Mouse (Mus musculus): Measurements from ENCODE around the gene Stxbp3.

The Stxbp3 gene

DNA sequence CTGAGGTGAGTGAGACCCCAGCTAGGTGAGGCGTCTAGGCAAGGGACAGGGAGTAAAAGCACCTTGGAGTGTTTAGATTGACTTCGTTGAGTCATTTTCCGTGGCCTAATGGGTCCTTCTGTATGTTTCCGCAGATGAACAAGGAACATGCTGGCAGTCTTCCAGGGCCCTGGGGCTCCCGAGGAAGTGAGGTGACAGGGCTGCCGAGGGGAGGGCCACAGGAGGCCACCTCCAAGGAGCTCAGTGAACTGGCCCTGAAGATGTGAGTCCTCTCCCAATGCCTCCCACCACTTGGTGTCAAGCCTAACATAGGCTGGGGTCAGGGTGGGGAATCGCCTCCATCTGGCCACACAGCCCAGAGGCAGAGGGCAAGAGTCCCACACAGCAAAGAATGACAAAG, 75.3 kb downstream of the Stxbp3 start:
- no peak for DNase-seq (ENCODE audit: low spot score in 2 of 2)

DNA sequence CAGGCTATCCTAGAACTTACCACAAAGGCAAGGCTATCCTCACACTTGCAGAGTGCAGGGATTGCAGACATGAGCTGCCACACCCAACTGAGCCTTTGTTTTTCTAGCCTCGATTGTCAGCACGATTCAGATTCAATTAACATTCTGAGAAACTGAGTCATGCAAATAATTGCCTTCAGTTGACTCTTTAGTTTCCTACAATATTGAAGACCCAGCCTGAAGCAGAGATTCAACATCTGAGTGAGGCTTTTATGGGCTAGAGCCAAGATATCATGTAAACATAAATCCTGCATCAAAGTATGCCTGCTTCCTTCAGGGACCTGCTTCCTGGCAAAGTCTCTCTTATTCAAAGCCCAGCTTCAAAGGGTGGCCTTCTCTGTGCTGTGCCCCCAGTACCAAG, 76.6 kb downstream of the Stxbp3 start:
- DNase-seq (ENCODE audit: low spot score in 2 of 2) = no peak

DNA sequence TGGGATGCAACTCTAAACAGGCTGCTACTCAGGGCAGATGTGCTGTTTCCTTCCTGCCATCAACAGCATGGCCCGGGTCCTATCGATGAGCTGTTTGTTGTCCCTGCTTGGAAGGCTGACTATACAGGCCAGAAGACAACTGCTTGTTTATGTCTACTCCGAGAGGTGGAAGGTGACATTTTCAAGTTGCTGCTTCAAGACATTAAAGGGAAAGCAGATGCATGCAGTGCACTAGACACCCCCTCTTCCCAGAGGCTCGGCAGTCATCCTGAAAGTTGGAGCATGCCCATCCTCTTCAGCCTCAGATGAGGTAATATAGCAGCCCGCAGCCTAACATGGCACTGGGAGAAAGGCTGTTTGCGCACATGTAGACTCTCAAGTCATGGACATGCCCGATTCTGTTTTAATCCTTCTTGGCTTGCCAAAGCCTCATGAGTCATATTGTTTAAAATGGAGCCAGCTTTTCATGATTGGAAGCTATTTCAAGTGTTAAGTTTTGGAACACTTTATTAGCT, 77.7 kb downstream of the Stxbp3 start:
- DNase-seq (ENCODE audit: low spot score in 2 of 2) = no peak

DNA sequence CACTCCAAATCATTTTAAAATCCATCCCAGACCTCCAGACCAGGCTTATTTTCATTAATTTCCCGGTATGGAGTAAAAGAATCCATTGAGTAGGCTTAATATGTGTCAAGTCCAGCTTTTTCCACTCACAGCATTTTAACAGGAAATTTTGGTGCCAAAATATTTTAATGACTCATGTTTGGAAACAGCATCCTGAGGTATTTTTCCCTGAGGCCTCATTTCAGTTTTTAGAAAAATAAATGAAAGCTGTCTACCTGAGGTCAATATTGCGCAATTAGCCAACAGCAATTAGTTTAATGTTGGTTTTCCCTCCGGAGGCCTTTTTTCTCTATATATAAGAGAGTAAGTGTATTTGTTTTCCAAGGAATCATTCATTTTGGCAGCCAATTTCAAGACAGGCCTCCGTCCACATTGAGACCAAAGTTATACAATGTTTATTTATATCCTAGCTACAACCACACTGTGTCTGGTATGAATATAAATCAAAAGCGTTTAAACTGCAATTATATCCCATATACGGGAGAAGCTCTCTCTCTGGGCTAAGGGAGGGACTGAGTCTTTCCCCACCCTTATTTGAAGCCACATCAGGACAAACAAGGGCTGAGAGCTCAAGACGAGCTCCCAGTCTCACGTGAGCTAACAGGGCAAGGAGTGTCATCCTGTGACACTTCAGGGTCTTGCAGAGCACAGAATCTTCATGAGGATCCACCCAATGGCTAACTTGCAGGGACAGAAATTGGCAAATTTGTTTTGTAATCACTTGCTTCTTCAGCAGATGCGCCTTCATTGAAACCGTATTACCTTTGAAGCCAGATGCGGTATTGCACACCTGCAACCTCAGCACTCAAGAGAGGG, 80.5 kb downstream of the Stxbp3 start:
- DNase-seq (ENCODE audit: low spot score in 2 of 2) = no peak

DNA sequence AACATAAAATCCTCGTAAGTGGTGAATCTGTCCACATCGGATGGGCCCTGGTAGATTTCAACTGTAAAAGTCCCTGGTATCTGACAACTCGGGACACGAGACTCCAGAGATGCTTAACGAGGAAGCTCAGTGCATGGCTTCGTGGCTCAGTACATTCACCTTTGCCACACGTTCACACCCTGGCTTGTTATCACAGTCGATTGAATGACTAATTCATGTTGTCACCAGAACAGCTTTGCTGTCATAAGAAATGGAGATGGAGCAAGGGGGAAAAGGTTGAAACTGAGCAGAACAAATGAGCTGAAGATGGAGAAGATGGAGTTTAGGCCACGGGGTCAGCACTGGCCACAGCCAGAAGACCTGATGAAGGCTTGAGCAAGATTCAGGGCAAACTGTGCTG, 82.8 kb downstream of the Stxbp3 start:
- no peak for DNase-seq (ENCODE audit: low spot score in 2 of 2)

DNA sequence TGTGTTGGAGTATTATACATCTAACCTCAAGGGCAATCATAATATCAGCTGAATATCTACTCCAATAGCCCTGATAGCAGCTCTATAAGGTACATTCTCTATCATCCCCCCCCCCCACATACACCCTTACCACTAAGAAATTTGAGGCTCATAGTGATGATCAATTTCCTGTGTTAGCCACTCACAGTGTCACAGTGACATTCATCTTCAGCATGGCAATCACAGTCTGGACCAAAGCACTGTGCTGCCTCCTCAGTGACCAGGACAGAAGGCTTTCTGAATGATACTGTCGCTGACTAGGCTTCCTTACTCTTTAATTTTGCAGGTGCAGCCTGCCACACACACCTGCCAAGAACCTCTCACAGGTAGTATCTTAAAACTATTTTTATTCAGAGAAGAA, 84.2 kb downstream of the Stxbp3 start:
- DNase-seq (ENCODE audit: low spot score in 2 of 2) = no peak

DNA sequence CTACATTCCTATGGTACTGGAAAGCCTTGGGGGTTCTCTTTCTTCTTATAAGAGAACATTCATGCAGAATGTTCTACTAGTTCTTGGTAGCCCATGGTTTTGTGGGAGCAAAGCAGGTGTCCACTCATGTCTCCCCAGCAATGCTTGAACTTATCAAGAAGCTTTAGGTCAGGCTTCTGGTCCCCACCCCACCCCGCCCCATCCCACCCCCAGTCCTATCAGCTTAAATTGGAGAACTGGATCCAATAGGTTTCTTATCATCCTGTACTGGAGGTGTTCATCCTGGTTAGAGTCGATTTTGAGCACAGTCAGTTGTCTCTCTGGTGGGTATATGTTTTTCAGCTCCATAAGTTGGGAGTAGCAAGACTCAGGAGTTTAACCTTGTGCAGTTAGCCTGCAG, 84.8 kb downstream of the Stxbp3 start:
- no peak for DNase-seq (ENCODE audit: low spot score in 2 of 2)

DNA sequence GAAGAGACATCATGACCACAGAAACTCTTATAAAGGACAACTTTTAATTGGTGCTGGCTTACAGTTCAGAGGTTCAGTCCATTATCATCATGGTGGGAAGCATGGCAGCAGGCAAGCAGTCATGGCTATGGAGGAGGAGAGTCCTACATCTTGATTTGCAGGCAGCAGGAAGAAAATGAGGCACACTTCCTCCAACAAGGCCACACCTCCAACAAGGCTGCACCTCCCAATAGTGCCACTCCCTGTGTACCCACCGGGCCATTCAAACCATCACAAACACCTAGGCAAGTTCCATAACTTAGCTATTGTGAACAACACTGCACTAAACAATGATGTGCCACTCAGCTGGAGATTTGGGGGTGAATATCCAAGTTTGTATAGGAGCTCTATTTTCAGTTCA, 85.8 kb downstream of the Stxbp3 start:
- DNase-seq (ENCODE audit: low spot score in 2 of 2) = no peak

DNA sequence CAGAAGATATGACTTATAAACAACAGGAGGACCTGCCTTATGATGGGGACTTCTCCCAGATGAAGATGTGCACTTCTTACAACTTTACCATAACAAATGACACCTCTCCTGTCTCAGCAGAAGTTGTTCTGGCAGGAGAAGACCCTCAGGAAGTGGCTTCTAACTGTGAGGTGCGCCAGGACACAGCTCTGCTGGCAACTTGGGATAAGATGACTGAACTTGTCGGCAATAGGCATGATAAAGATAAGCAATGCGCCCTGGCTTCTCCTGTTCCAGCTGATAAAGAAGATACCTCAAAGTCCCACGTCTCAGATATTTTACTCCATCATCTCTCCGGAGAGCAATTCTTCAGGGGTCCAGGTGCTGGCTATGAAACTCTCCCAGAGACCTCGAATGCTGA, 88.6 kb downstream of the Stxbp3 start:
- DNase-seq (ENCODE audit: low spot score in 2 of 2) = no peak

DNA sequence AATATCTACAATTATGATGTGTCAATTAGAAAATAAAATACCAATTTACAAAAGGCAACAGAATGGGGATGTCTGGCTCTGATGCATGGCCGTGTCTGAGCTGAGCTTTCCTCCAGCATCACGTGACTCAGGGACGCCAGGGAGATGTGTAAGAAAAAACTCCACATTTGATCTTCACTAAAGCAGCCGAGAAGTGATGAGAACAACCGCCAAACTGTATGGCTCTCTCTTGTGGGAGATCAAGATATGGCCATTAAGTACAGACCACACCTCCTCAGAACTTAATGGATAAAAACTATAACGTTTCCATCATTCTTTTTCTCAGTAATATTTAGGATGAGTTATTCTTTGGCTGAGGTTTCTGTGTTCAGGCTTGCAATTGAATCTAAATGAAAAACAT, 89.3 kb downstream of the Stxbp3 start:
- no peak for DNase-seq (ENCODE audit: low spot score in 2 of 2)

DNA sequence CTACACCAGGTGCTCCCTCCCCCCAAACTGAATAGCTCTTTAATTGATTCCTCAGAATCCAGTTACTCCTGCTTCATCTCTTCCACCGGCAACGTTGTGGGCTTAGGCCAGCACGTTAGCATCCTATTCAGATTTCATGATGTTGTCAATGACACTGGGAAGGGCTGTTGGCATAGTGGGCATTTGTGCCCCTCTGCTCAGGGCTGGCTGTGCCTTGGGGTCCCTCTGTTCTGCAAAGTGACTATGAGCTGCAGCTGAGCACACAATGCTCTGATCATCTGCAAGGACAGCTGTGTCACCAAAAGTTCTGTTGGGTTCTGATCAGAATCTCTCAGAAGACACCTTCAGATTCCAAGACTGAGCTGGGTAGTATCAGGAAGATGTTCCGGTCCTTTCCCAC, 96.3 kb downstream of the Stxbp3 start:
- no peak for DNase-seq (ENCODE audit: low spot score in 2 of 2)

Measured in frontal cortex, postnatal 25 days (tissue).